Mouse (Mus musculus): ENCODE results near the gene Arsg.

- TF ChIP-seq POLR2A (IDR thresholded peaks at IDR 0.05; ENCODE audit: extremely low read depth, insufficient read depth, low read length) (no peak), CTCF (IDR thresholded peaks at IDR 0.05; ENCODE audit: extremely low read depth, insufficient read depth, low read length) (no peak)
Observed at GRCm38 (mm10) chr11:109607600-109607999, 134.4 kb downstream of the Arsg start.
